Comparison of ENCODE assay signal across 21 mouse cellular contexts in genomic region chr14:31571419-31571818, GRCm38 (mm10). TPM values are rescaled to one million over a fixed set of nuclear protein-coding genes. Genes with fewer than 3 reads are reported as not detected.
"Had no signal": no experiment of that assay in that cellular context is flagged by ENCODE, and none has a peak within 500 bp of the region (broad histone marks: within the 10 kb centered on the region; RNA-seq: fewer than 3 reads in every experiment).

No protein-coding gene starts in this region.

- DNase-seq: liver, embryonic 13.5 days; liver, postnatal 0 days; lung, adult 2 months; lung, postnatal 14 days; lung, postnatal 36 days; retina, postnatal 1 day; right cerebral cortex, postnatal 25 days; right cerebral cortex, postnatal 4 days; spleen, adult 18-20 months had no signal

- H3K9ac ChIP-seq: liver, embryonic 13.5 days; liver, embryonic 15.5 days; liver, postnatal 0 days; lung, embryonic 15.5 days; midbrain, embryonic 13.5 days; neural tube, embryonic 13.5 days; neural tube, embryonic 15.5 days had no signal

- H3K27me3 ChIP-seq: liver, embryonic 13.5 days; liver, embryonic 15.5 days; midbrain, embryonic 13.5 days; neural tube, embryonic 13.5 days; neural tube, embryonic 15.5 days had no signal

- H3K27ac ChIP-seq: liver, embryonic 15.5 days; lung, embryonic 15.5 days; macrophage; midbrain, embryonic 13.5 days; neural tube, embryonic 13.5 days; neural tube, embryonic 15.5 days had no signal

- H3K9me3 ChIP-seq: liver, embryonic 13.5 days; liver, embryonic 15.5 days; lung, embryonic 15.5 days; megakaryocyte, embryonic 14.5 days; midbrain, embryonic 13.5 days; neural tube, embryonic 13.5 days; neural tube, embryonic 15.5 days had no signal

- H3K4me2 ChIP-seq: liver, embryonic 11.5 days; liver, embryonic 13.5 days; liver, embryonic 15.5 days; lung, embryonic 15.5 days; midbrain, embryonic 11.5 days; midbrain, embryonic 13.5 days; neural tube, embryonic 13.5 days; neural tube, embryonic 15.5 days had no signal

- H3K4me1 ChIP-seq: neural tube, embryonic 15.5 days had no signal

- ATAC-seq: liver, postnatal 0 days; lung, postnatal 0 days; midbrain, embryonic 13.5 days; midbrain, embryonic 16.5 days had no signal

- H3K4me3 ChIP-seq: liver, embryonic 13.5 days; liver, embryonic 15.5 days; lung, embryonic 15.5 days; megakaryocyte, embryonic 14.5 days; midbrain, embryonic 13.5 days; neural tube, embryonic 13.5 days; neural tube, embryonic 15.5 days had no signal

- H3K36me3 ChIP-seq: liver, embryonic 13.5 days; liver, embryonic 15.5 days; lung, embryonic 15.5 days; midbrain, embryonic 13.5 days; neural tube, embryonic 13.5 days; neural tube, embryonic 15.5 days had no signal

RNA-seq across cellular contexts. Expression of gene Colq, which starts 19.7 kb away (rescaled TPM):
- total RNA-seq: megakaryocyte progenitor cell, adult 5-6 weeks had no signal
- polyA plus RNA-seq: macrophage; midbrain, embryonic 13.5 days; midbrain, embryonic 16.5 days had no signal
